Mouse (Mus musculus): ENCODE measurements around the gene Rmi2. TPM values are rescaled to one million over a fixed set of nuclear protein-coding genes. Genes with fewer than 3 reads are reported as not detected.

Gene Rmi2
- polyA plus RNA-seq (2014; fragmentation: Illumina TruSeq; extraction: RNeasy Lipid Tissue Mini Kit (QIAGEN cat#74804); ENCODE audit: low read depth, low replicate concordance) = 0.18 TPM

GRCm38 (mm10) chr16:10834911-10835587 is at the start of gene Rmi2:
Gene Rmi2 (plus strand): TSS chr16:10835059.

GRCm38 (mm10) chr16:10785371-10786231 is 49.3 kb upstream of the Rmi2 start, which contains the start of gene Socs1:
Gene Socs1 (minus strand): TSS chr16:10785536.

GRCm38 (mm10) chr16:10788271-10788670 is 46.6 kb upstream of the Rmi2 start, which contains the start of gene Tnp2:
Gene Tnp2 (minus strand): TSS chr16:10788660.

GRCm38 (mm10) chr16:10790702-10791101 is 44.2 kb upstream of the Rmi2 start, which contains the start of gene Prm3:
Gene Prm3 (minus strand): TSS chr16:10790914.

GRCm38 (mm10) chr16:10796034-10796433 is 38.8 kb upstream of the Rmi2 start, which contains the start of gene Prm2:
Gene Prm2 (minus strand): TSS chr16:10796134.

GRCm38 (mm10) chr16:10805789-10806527 is 28.9 kb upstream of the Rmi2 start, which contains the start of gene Prm1:
Gene Prm1 (minus strand): TSS chr16:10805839.

GRCm38 (mm10) chr16:10812865-10813371 is 21.9 kb upstream of the Rmi2 start, which contains the start of gene Gm11172:
Gene Gm11172 (plus strand): TSS chr16:10812915.

Other genes with a start within 250 kb of the Rmi2 start
- 0.52 TPM for gene Socs1, start 49.5 kb upstream of the Rmi2 start, polyA plus RNA-seq (2014; fragmentation: Illumina TruSeq; extraction: RNeasy Lipid Tissue Mini Kit (QIAGEN cat#74804); ENCODE audit: low read depth, low replicate concordance)
- not detected for gene Tnp2, start 46.4 kb upstream of the Rmi2 start, polyA plus RNA-seq (2014; fragmentation: Illumina TruSeq; extraction: RNeasy Lipid Tissue Mini Kit (QIAGEN cat#74804); ENCODE audit: low read depth, low replicate concordance)
- not detected for gene Prm3, start 44.1 kb upstream of the Rmi2 start, polyA plus RNA-seq (2014; fragmentation: Illumina TruSeq; extraction: RNeasy Lipid Tissue Mini Kit (QIAGEN cat#74804); ENCODE audit: low read depth, low replicate concordance)
- gene Prm2, start 38.9 kb upstream of the Rmi2 start, polyA plus RNA-seq (2014; fragmentation: Illumina TruSeq; extraction: RNeasy Lipid Tissue Mini Kit (QIAGEN cat#74804); ENCODE audit: low read depth, low replicate concordance) = not detected
- not detected for gene Prm1, start 29.2 kb upstream of the Rmi2 start, polyA plus RNA-seq (2014; fragmentation: Illumina TruSeq; extraction: RNeasy Lipid Tissue Mini Kit (QIAGEN cat#74804); ENCODE audit: low read depth, low replicate concordance)
- gene Gm11172, start 22.1 kb upstream of the Rmi2 start, polyA plus RNA-seq (2014; fragmentation: Illumina TruSeq; extraction: RNeasy Lipid Tissue Mini Kit (QIAGEN cat#74804); ENCODE audit: low read depth, low replicate concordance) = not detected
- gene Snn, start 225.9 kb downstream of the Rmi2 start, polyA plus RNA-seq (2014; fragmentation: Illumina TruSeq; extraction: RNeasy Lipid Tissue Mini Kit (QIAGEN cat#74804); ENCODE audit: low read depth, low replicate concordance) = 26.6 TPM
- 17.9 TPM for gene Litaf, start 231.1 kb downstream of the Rmi2 start, polyA plus RNA-seq (2014; fragmentation: Illumina TruSeq; extraction: RNeasy Lipid Tissue Mini Kit (QIAGEN cat#74804); ENCODE audit: low read depth, low replicate concordance)